Mouse (Mus musculus) left cerebral cortex, adult 6 months (tissue): ENCODE measurements around the gene Atf3. TPM values are rescaled to one million over a fixed set of nuclear protein-coding genes. Genes with fewer than 3 reads are reported as not detected.

Source experiments
- long read RNA-seq, 2 experiments: library from polyadenylated mRNA; unstranded; transcript quantifications; one replicate each; pipeline ENCODE4 v2.0.0; 2019 to 2020
- polyA plus RNA-seq: library from polyadenylated mRNA; unstranded; fragments of <200 nt; fragmentation: Nextera tagmentation; gene quantifications from 2 replicates; pipeline ENCODE4 v1.2.3, GENCODE M21; 2021

Atf3 gene
- 0.72 and 0.83 TPM in 2 replicates for polyA plus RNA-seq
- long read RNA-seq, experiment 1, transcript Atf3-201 (4 exons, 1,984 nt), result major isoform, 11 of 12 reads
- long read RNA-seq, experiment 1, partial matches to known transcripts, result 0 of 12 reads
- long read RNA-seq, experiment 1, other reads (novel, unspliced or antisense), result 1 of 12 reads
- long read RNA-seq, experiment 2, partial matches to known transcripts, result 0 of 2 reads
- long read RNA-seq, experiment 2, other reads (novel, unspliced or antisense), result 0 of 2 reads

GRCm38 (mm10) chr1:191217939-191218338 is at the start of gene Atf3:
Gene Atf3, minus strand, starts transcription at chr1:191218039.

GRCm38 (mm10) chr1:191164717-191165116 is 53.1 kb downstream of the Atf3 start, which contains the start of gene Fam71a:
Gene Fam71a, minus strand, starts transcription at chr1:191164817.

Other genes starting within 250 kb of the Atf3 start
- 0.68 and 0.82 TPM in 2 replicates for gene Vash2, start 238.7 kb downstream of the Atf3 start, polyA plus RNA-seq
- 1.6 and 2.5 TPM in 2 replicates for gene Flvcr1, start 191.9 kb downstream of the Atf3 start, polyA plus RNA-seq
- not detected in 2 replicates for gene Spata45, start 181.4 kb downstream of the Atf3 start, polyA plus RNA-seq
- 6.6 and 8.9 TPM in 2 replicates for gene Tatdn3, start 155.1 kb downstream of the Atf3 start, polyA plus RNA-seq
- 0.54 and 0.64 TPM in 2 replicates for gene Nsl1, start 155.0 kb downstream of the Atf3 start, polyA plus RNA-seq
- 4.7 and 5.9 TPM in 2 replicates for gene Batf3, start 120.2 kb downstream of the Atf3 start, polyA plus RNA-seq
- gene Fam71a, start 53.2 kb downstream of the Atf3 start, polyA plus RNA-seq, result not detected in 2 replicates
- 409 TPM in 2 replicates for gene Nenf, start 100.2 kb upstream of the Atf3 start, polyA plus RNA-seq
- gene Tmem206, start 107.9 kb upstream of the Atf3 start, polyA plus RNA-seq, result 6.3 and 6.9 TPM in 2 replicates
- gene Ppp2r5a, start 185.2 kb upstream of the Atf3 start, polyA plus RNA-seq, result 13.7 and 19.6 TPM in 2 replicates